Mouse (Mus musculus) intestine, embryonic 14.5 days (tissue): ENCODE measurements around the gene Clpx. TPM values are rescaled to one million over a fixed set of nuclear protein-coding genes. Genes with fewer than 3 reads are reported as not detected.

Experiments used
- ATAC-seq: fragments of 200-750 bp; cut with Nextera tagmentation; replicated peaks from 2 replicates; pipeline ENCODE4 v1.8.0; 2017; ENCODE audit warnings: low read depth, moderate number of reproducible peaks, moderate TSS enrichment, moderate library complexity; ENCODE audit not compliant: low FRiP score, low TSS enrichment
- DNase-seq: peaks from one replicate; pipeline ENCODE4 v3.0.0-alpha.2; 2018; ENCODE audit warnings: low spot score
- H3K27ac ChIP-seq: fragments of 300-500 bp; sonication (generic); 2 replicates; pipeline ENCODE4 v1.5.1; 2014; ENCODE audit warnings: low read depth, mild to moderate bottlenecking, control low read depth
- H3K27me3 ChIP-seq: fragments of 300-500 bp; sonication (generic); replicated peaks from 2 replicates; pipeline ENCODE4 v1.6.1; 2014; ENCODE audit warnings: low read length, control low read depth; ENCODE audit not compliant: control insufficient read depth, insufficient read depth
- H3K36me3 ChIP-seq: fragments of 300-500 bp; sonication (generic); 2 replicates; pipeline ENCODE4 v1.6.1; 2014; ENCODE audit warnings: low read length, control low read depth; ENCODE audit not compliant: control insufficient read depth, insufficient read depth
- H3K4me1 ChIP-seq: fragments of 300-500 bp; sonication (generic); replicated peaks from 2 replicates; pipeline ENCODE4 v1.6.1; 2014; ENCODE audit warnings: low read length, control low read depth, mixed read lengths; ENCODE audit not compliant: control insufficient read depth, insufficient read depth
- H3K4me2 ChIP-seq: fragments of 300-500 bp; sonication (generic); 2 replicates; pipeline ENCODE4 v1.6.1; 2014; ENCODE audit warnings: low read length
- H3K4me3 ChIP-seq: fragments of 300-500 bp; sonication (generic); 2 replicates; pipeline ENCODE4 v1.5.1; 2014; ENCODE audit warnings: low read depth, low read length, control low read depth, mixed read lengths
- H3K9ac ChIP-seq: fragments of 300-500 bp; sonication (generic); 2 replicates; pipeline ENCODE4 v1.6.1; 2014; ENCODE audit warnings: mild to moderate bottlenecking, low read length
- H3K9me3 ChIP-seq: fragments of 300-500 bp; sonication (generic); 2 replicates; pipeline ENCODE4 v1.6.1; 2016; ENCODE audit warnings: low read length, control low read depth; ENCODE audit not compliant: control insufficient read depth
- WGBS: fragments of 180-500 bp; shearing (Covaris S2); extraction: QIAGEN DNeasy Blood & Tissue Kit; methylation state at CpG from one replicate; pipeline ENCODE4 v1.1.7; 2014; 5-methylcytosine and 5-hydroxymethylcytosine counted together
- polyA plus RNA-seq: library from polyadenylated mRNA; unstranded; fragments of >200 nt; fragmentation: Nextera tagmentation; extraction: Ambion mirVana; gene quantifications from 2 replicates; pipeline ENCODE4 v1.2.1, GENCODE M21; 2014

Gene Clpx
- polyA plus RNA-seq, 1 experiment from 2014 or later, result 42.6 TPM

GRCm38 (mm10) chr9:65346476-65347111 is 52.5 kb downstream of the Clpx start:
- Histone ChIP-seq H3K36me3 (no peaks in the 10 kb centered on the region), H3K4me1 (peaks cover 13% of the 10 kb centered on the region), H3K4me2 (peak overlapping the region; percentile 90), H3K27ac (peak overlapping the region; percentile 94), H3K27me3 (no peaks in the 10 kb centered on the region), H3K9me3 (peaks cover 4% of the 10 kb centered on the region; the same call in 1 of the 2 replicates), H3K4me3 (peak overlapping the region; percentile 99), H3K9ac (peak overlapping the region; percentile 95)
- DNase-seq (peak; percentile 85), ATAC-seq (peak; percentile 71)
- under 1% methylated on average over 69 of the region's 77 CpGs for WGBS

- H3K4me3 ChIP-seq, result peak overlapping the region; percentile 99
- peak overlapping the region; percentile 90 for H3K4me2 ChIP-seq
- H3K9ac ChIP-seq, result peak overlapping the region; percentile 95
- WGBS, result 40% methylated on average over 8 of the region's 8 CpGs
- H3K9me3 ChIP-seq, result peaks cover 4% of the 10 kb centered on the region; the same call in 1 of the 2 replicates
- ATAC-seq, result no peak
- DNase-seq, result no peak
- peak overlapping the region; percentile 94 for H3K27ac ChIP-seq
- no peaks in the 10 kb centered on the region for H3K27me3 ChIP-seq
- H3K4me1 ChIP-seq, result peaks cover 13% of the 10 kb centered on the region
- H3K36me3 ChIP-seq, result no peaks in the 10 kb centered on the region
These were observed 53.2 kb downstream of the Clpx start for GRCm38 (mm10) chr9:65347112-65347850.

GRCm38 (mm10) chr9:65353251-65353650 is 59.2 kb downstream of the Clpx start:
- Histone ChIP-seq H3K27me3 (no peaks in the 10 kb centered on the region), H3K4me2 (no peak overlapping the region), H3K36me3 (peaks cover 38% of the 10 kb centered on the region), H3K4me1 (0 out of 2 replicates have a peak, but pooled peaks cover 1% of the 10 kb centered on the region), H3K9ac (no peak overlapping the region), H3K9me3 (no peaks in the 10 kb centered on the region), H3K27ac (no peak overlapping the region), H3K4me3 (no peak overlapping the region)
- no peak for DNase-seq
- WGBS, result 85% methylated on average over 5 of the region's 5 CpGs
- ATAC-seq, result no peak

GRCm38 (mm10) chr9:65356561-65356960 is 62.5 kb downstream of the Clpx start:
- 86% methylated on average over 7 of the region's 7 CpGs for WGBS

GRCm38 (mm10) chr9:65356971-65357370 is 62.9 kb downstream of the Clpx start:
- H3K36me3 ChIP-seq, result peaks cover 73% of the 10 kb centered on the region

More at GRCm38 (mm10) chr9:65356561-65356960, 62.5 kb downstream of the Clpx start:
- Histone ChIP-seq H3K4me3 (no peak overlapping the region), H3K9me3 (no peaks in the 10 kb centered on the region), H3K27me3 (no peaks in the 10 kb centered on the region), H3K4me1 (no peaks in the 10 kb centered on the region), H3K9ac (no peak overlapping the region), H3K27ac (no peak overlapping the region), H3K4me2 (no peak overlapping the region), H3K36me3 (peaks cover 69% of the 10 kb centered on the region)
- DNase-seq, result no peak
- ATAC-seq, result no peak

GRCm38 (mm10) chr9:65358956-65359480 is 65.0 kb downstream of the Clpx start:
- no peak overlapping the region for H3K4me2 ChIP-seq
- ATAC-seq (no peak), DNase-seq (no peak)
- 80% methylated on average over 1 of the region's 1 CpGs for WGBS
- H3K4me3 ChIP-seq, result no peak overlapping the region
- H3K27me3 ChIP-seq, result no peaks in the 10 kb centered on the region
- H3K36me3 ChIP-seq, result peaks cover 79% of the 10 kb centered on the region
- H3K27ac ChIP-seq, result no peak overlapping the region
- no peaks in the 10 kb centered on the region for H3K9me3 ChIP-seq
- H3K4me1 ChIP-seq, result no peaks in the 10 kb centered on the region
- H3K9ac ChIP-seq, result no peak overlapping the region

More at GRCm38 (mm10) chr9:65356971-65357370, 62.9 kb downstream of the Clpx start:
- H3K4me1 ChIP-seq, result no peaks in the 10 kb centered on the region
- H3K9ac ChIP-seq, result no peak overlapping the region
- no peak overlapping the region for H3K4me2 ChIP-seq
- 98% methylated on average over 2 of the region's 2 CpGs for WGBS
- no peaks in the 10 kb centered on the region for H3K9me3 ChIP-seq
- peak; percentile 4 for DNase-seq
- ATAC-seq, result no peak
- H3K27ac ChIP-seq, result no peak overlapping the region
- H3K27me3 ChIP-seq, result no peaks in the 10 kb centered on the region
- H3K4me3 ChIP-seq, result no peak overlapping the region

GRCm38 (mm10) chr9:65360641-65361448 is 66.8 kb downstream of the Clpx start, which contains the start of gene Ubap1l:
Ubap1l (plus strand) TSS chr9:65361041.
- H3K27ac ChIP-seq, result no peak within 1 kb of the TSS
- no peak within 1 kb of the TSS for H3K4me2 ChIP-seq
- H3K4me3 ChIP-seq, result no peak within 1 kb of the TSS
- no peaks in the 10 kb centered on the region for H3K27me3 ChIP-seq
- ATAC-seq (no peak), DNase-seq (peak; percentile 46)
- H3K9ac ChIP-seq, result no peak within 1 kb of the TSS
- no peaks in the 10 kb centered on the region for H3K4me1 ChIP-seq
- 80% methylated on average over 16 of the region's 16 CpGs for WGBS
- no peaks in the 10 kb centered on the region for H3K9me3 ChIP-seq
- peaks cover 62% of the 10 kb centered on the region for H3K36me3 ChIP-seq

- no peak overlapping the region for H3K27ac ChIP-seq
- H3K4me1 ChIP-seq, result no peaks in the 10 kb centered on the region
- no peak overlapping the region for H3K4me2 ChIP-seq
- H3K27me3 ChIP-seq, result no peaks in the 10 kb centered on the region
- DNase-seq (peak; percentile 48), ATAC-seq (no peak)
- no peak overlapping the region for H3K4me3 ChIP-seq
- 64% methylated on average over 9 of the region's 9 CpGs for WGBS
- no peaks in the 10 kb centered on the region for H3K9me3 ChIP-seq
- peaks cover 37% of the 10 kb centered on the region for H3K36me3 ChIP-seq
- no peak overlapping the region for H3K9ac ChIP-seq
These were observed 69.6 kb downstream of the Clpx start for GRCm38 (mm10) chr9:65363684-65364083.
